Mouse (Mus musculus): ENCODE data around the gene Cdx2. TPM values are rescaled to one million over a fixed set of nuclear protein-coding genes. Genes with fewer than 3 reads are reported as not detected.

Gene Cdx2
- not detected for total RNA-seq (2021)

DNA sequence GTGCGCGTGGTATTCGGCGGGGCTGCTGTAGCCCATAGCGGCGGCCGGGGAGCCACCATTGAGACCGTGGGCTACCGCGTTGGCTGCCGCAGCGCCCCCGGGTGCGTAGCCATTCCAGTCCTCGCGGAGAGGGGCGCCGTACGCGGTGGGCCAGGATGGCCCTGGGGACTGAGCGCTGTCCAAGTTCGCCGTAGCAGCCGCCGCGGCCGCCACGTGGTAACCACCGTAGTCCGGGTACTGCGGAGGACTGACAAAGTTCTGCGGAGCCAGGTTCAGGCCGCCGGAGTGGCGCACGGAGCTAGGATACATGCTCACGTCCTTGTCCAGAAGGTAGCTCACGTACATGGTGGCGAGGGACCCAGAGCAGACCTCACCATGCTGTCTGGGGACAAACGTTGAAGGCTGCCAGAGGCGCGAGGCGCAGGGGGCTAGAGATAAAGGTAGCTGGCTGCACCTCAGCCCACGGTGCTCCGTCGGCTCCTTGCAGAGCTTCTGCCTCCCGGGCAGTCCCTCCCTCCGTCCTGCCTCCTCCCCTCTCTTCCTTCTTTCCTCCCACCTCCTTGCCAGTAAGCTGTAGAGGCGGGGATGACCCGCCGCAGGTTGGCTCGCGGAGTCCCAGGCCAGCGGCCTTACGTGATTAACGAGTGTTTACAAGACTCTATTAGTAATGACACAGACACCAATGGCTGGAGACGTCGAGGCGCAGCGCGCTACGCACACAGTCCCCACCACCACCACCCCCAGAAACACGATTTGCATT lies at the start of gene Cdx2:
Gene Cdx2, minus strand, starts transcription at position 633 of the 760 bp plus-strand sequence.
- intact Hi-C loops (cut with DNase I), result no loop called here

DNA sequence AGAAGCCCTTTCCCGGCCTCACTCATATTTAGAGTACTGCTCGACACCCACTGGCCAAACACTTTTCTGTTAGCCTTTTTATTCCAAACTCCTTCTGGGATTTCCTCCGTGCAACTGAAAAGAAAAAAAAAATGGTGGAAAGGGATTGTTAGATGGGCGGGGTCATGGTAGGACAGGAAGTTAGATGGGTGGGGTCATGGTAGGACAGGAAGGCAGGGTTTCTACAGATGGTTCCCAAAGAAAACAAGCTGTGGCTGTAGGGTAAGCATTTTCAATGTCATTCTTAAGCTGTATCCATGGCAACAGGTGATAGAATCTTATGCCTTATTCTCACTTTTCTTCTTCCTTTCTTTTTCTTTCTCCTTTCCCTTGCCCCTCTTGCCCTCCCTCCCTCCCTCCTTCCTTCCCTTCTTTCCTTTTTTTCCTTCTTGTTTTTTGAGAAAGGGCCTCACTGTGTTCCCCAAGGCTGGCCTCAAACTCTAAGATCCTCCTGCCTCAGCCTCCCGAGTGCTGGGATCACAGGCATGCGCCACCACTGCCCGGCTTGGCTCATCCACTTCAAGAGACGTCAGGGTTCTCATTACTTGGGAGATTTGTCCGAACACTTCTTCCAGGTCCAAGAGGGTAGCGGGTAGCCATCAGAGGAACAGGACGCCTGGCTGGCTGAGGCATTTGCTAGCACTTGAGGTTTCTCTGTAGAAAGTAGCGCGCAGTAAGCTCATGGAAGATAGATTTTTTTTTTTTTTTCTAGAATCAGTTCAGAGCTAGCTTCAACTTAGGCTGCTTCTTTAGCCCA lies 49.4 kb upstream of the Cdx2 start:
- intact Hi-C loops (cut with DNase I), result no loop called here
- no peak for DNase-seq

More for the DNA sequence above, at the start of gene Cdx2:
- no peak for DNase-seq

DNA sequence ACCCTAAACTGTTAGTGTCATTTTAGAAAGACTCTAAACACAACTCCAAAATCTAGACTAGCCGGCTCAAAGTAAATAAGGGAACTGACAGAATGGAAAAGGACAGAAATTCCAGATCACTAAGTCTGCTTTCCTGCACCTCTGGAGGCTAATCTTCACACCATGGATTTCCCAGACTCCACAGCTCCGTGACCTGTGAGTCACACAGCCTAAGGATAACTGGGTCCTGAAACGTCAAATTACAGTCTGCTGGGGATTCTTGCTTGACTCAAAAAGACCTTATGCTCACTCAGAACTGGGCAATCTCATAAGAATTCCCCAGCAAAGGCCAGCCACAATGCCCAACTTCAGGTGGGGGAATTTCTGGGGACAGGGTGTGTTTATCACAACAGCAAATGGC lies 48.7 kb upstream of the Cdx2 start:
- intact Hi-C loops (cut with DNase I), result no loop called here
- no peak for DNase-seq

DNA sequence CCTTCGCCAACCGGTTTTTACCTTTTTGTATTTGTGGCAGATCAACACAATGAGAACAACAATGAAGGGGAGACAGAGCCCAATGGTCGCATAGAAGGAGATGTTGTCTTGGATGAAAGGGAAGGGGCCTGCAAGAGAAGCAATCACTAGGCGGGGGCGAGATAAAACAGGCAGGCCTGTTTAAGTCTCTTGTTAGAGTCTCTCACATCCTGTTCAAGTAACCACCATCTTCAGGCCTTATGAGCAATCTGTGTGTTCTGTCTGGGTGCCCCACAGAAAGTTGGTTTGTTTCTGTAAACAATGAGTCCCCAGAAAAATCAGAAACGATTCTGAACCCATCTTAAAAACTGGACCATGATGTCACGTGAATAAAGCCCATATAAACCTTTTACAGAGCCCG lies 47.9 kb upstream of the Cdx2 start:
- intact Hi-C loops (cut with DNase I), result no loop called here
- no peak for DNase-seq

DNA sequence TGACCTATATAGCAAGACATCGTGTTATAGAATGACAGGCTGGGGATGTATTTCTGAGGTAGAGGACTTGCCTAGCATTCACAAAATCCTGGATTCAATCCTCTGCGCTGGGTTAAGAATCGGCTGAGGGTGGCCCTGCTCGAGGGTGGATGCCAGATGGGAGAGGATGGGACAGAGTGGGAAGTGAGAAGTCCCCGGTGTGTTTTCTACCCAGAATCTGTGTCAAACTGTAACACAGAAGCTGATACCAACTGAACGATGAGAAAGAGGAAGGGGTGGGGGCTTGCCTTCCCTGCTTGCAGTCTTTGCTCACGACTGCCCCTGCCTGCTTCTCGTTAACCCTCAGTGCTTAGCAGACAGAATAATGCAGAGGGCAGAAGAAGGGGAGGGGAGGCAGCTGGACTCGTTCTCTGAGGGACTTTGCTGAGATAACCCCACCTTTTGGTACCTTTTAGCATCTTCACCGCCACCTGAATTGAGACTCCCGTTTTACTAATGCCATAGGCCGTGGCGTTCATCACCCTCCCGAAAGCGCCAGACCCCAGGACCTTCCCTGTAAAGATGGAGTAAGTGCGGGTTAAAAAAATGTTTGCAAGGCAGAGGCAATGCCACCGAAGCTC lies 47.2 kb upstream of the Cdx2 start:
- DNase-seq, result no peak
- intact Hi-C loops (cut with DNase I), result no loop called here

DNA sequence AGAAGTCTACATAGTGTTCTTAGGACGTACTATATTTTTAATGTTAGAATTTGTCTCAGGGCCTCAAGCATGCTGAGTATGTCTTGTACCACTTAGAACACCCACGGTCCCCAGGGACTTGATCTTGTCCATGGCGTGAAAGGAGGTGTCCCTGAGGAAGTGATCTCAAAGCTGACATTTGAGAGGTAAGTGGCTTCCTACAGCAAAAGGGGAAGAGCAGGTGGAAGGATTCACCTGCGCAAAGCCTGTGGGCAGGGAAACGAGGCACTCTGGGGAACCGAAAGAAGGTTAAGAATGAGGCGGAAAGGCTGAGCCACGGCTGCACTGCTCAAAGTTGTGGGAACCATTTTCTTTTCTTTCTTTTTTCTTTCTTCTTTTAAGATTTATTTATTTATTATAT lies 44.9 kb upstream of the Cdx2 start:
- DNase-seq, result no peak
- intact Hi-C loops (cut with DNase I), result no loop called here

DNA sequence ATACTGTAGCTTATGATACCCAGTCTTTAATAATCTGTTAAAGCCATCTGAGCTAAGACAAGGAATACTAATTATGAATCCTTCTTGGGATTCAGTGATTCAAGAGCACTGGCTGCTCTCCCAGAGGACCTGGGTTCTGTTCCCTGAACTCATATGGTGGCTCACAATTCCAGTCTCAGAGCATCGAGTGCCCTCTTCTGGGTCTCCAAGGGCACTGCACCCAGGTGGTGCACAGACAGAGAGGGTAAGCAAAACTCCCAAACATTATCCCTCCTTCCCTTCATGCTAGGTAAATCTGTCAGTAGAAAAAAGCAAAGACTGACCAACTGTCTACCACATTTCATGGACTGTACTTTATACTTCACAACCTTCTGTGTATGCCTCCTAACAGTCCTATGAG lies 38.9 kb upstream of the Cdx2 start:
- intact Hi-C loops (cut with DNase I), result no loop called here
- DNase-seq, result no peak

GRCm38 (mm10) chr5:147343904-147344303 lies 36.8 kb upstream of the Cdx2 start:
- no peak for DNase-seq
- intact Hi-C loops (cut with DNase I), result no loop called here

GRCm38 (mm10) chr5:147342901-147343300 lies 35.8 kb upstream of the Cdx2 start:
- no peak for DNase-seq
- intact Hi-C loops (cut with DNase I), result no loop called here

GRCm38 (mm10) chr5:147340741-147341414 lies 33.8 kb upstream of the Cdx2 start:
- DNase-seq, result no peak
- intact Hi-C loops (cut with DNase I), result no loop called here

DNA sequence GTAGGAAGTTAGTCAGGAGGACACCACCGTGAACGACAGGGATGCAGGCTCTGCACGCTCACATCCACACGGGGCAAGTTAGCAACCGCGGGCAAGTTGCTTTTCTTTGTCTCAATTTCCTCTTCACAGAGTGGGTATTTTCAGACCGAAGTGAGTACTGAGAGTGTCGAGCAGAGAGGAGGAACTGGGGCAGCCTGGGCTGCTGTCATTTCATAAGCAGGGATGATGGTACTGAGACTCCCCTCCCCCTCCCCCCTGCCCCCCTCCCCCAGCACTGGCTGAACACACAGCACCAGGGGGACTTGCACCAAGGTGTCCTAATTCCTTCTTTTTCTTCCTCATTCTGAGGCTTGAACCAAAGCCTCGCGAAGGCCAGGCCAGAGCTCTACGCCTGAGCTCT lies 32.5 kb upstream of the Cdx2 start:
- intact Hi-C loops (cut with DNase I), result loop anchor here (10.0 kb wide), 1 partner anchor 185 kb away; no protein-coding TSS in a partner anchor
- DNase-seq, result no peak

DNA sequence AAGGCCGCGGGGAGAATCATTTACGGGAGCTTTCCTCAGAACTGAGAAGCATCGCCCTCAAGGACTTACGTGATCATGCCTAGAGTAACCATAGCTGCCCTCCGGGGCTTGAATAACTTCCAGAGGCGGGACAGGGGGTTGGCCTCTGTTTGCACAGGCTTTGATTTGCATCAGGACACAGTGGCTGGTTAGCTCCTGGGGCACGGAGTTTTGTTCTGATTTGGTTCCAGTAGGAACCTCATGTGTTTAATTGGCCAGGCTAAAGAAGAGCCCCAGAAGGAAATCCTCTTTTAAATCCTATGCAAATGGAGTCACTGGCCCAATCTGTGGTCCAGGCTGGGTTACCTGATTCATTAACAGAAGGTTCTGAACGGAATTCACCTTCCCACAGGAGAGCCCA lies 31.9 kb upstream of the Cdx2 start:
- no peak for DNase-seq
- intact Hi-C loops (cut with DNase I), result loop anchor here (10.0 kb wide), 1 partner anchor 186 kb away; no protein-coding TSS in a partner anchor

DNA sequence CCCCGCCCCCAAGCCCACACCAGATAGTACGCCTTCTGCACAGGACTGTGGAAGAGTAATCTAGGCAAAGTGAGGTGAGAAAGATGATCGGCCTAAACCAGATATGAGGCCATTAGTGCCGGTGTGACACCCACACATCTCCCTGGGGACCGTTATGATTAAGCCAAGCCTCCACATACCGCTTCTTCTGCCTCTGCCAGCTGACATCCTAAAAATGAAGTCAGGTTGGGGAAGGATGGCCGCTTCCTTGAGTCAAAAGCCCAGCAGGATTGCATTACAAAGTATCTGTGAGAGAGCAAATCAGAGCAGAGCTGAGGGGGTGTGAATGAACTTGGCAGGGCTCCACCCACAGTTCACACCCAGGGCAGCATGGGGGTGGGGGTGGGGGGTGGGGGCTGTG lies 25.6 kb upstream of the Cdx2 start:
- no peak for DNase-seq

GRCm38 (mm10) chr5:147331547-147331946 lies 24.5 kb upstream of the Cdx2 start:
- DNase-seq, result peak; percentile 29 to 55
- intact Hi-C loops (cut with DNase I), result loop anchor here (10.0 kb wide), 1 partner anchor 193 kb away; no protein-coding TSS in a partner anchor

More for the DNA sequence above, 25.6 kb upstream of the Cdx2 start:
- intact Hi-C loops (cut with DNase I), result loop anchor here (10.0 kb wide), 1 partner anchor 192 kb away; no protein-coding TSS in a partner anchor

DNA sequence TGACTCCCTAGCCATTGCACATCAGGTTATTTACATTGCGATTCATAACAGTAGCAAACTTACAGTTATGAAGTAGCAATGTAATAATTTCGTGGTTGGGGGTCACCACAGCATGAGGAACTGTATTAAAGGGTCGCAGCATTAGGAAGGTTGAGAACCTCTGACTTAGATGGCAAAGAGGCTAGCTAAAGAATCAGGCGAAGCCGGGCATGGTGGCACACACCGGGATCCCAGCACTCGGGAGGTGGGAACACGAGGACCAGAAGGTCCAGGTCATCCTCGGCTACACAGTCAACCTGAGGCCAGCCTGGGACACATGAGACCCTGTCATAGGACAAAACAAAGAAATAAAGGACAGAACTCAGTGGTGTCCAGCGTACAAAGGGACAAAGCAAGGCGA lies 22.9 kb upstream of the Cdx2 start:
- no peak for DNase-seq
- intact Hi-C loops (cut with DNase I), result loop anchor here (10.0 kb wide), 1 partner anchor 195 kb away; no protein-coding TSS in a partner anchor

DNA sequence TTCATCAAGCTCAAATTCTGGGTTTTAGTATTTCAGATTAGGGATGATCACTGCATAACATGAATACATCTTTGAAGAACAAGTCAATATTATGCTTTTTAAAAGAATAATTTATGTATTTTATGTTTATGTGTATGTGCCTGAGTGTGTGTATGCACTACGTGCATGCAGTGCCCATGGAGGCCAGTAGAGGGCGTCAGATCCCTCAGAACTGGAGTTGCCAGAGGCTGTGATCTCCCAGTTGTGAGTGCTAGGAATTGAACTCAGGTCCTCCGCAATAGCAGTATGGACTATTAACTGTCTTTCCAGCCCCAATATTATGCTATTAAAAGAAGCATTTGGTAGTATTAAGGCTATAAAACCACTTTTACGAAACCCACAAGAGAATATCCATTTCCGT lies 20.6 kb upstream of the Cdx2 start:
- intact Hi-C loops (cut with DNase I), result no loop called here
- no peak for DNase-seq

- intact Hi-C loops (cut with DNase I), result no loop called here
- no peak for DNase-seq
These were observed 18.9 kb upstream of the Cdx2 start for GRCm38 (mm10) chr5:147325931-147326330.

DNA sequence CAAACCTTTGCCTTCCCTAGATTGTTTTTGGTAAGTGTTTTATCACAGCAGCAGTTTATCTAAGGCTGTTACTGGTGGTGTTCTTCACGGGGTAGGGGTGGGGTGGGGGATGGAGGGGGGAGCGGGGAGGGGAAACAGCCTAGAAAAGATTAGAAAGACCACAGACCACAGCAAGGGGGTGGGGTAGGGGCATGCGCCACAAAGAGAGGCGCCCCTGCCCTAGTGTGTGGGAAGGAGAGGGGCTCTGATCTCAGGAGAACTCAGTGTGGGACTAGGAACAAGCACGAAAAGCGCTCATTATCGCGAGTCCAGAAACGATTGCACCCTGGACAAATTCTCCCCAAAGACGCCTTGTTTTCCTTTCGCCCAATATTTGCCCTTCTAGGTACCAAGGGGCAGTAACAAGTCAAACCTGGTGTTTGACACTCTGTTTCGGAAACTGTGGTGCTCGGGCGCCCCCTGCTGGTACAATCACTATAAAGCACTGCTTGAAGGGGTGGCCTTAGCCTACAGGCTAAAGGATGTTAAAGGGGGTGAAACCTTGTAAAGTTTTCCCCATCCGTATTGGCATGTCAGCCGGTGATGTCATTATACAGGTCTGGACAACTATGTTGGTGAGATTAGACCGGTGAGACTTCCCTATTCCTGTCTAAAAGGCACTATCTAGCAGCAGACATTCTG lies 16.3 kb upstream of the Cdx2 start:
- peak; percentile 62 to 84 for DNase-seq
- intact Hi-C loops (cut with DNase I), result no loop called here

GRCm38 (mm10) chr5:147322183-147322582 lies 15.1 kb upstream of the Cdx2 start, which contains the start of gene Urad:
Urad (minus strand) TSS chr5:147322440.
- no peak for DNase-seq
- intact Hi-C loops (cut with DNase I), result no loop called here

- intact Hi-C loops (cut with DNase I), result loop anchor here (1.0 to 10.0 kb wide), 5 partner anchors 92 to 645 kb away; no protein-coding TSS in a partner anchor
- peak; percentile 41 to 46 for DNase-seq
These were observed 12.6 kb upstream of the Cdx2 start for GRCm38 (mm10) chr5:147319653-147320052.
